Mouse (Mus musculus) liver, embryonic 14.5 days (tissue): ENCODE data around the gene Slc34a2.

ENCODE experiments used
- CTCF ChIP-seq: IDR thresholded peaks from 2 replicates; pipeline ENCODE4 v1.5.1; 2016; ENCODE audit warnings: antibody characterized with exemption, low read depth, control low read depth
- EP300 ChIP-seq: IDR thresholded peaks from 2 replicates; pipeline ENCODE4 v1.6.1; 2016; ENCODE audit warnings: antibody characterized with exemption, low read depth

DNA sequence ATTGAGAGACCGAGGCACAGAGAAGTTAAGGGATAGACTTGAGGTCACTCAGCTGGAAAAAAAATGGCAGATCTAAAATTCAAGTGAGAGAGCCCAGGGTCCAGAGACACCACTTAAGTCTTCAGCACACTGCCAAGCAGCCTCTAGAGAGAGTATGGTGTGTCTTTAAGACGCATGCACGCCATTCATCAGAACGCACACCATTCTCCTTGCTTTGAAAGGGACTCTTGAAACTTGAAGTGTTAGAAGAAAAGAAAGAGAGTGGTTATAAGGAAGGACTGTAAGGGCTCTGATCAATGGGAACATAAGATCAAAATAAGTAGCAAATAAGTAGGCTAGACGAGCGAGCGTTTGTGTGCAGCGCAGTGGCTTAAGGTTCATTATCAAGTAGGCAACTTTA lies 80.3 kb downstream of the Slc34a2 start:
- no peak for TF ChIP-seq CTCF
- TF ChIP-seq EP300: no peak
